Mouse (Mus musculus): ENCODE data around the gene Myh6.
"Not testable (repeated sequence)": the region's sequence is repeated elsewhere in the genome, so short reads cannot be mapped to it uniquely, and the experiment has no call there.

Gene Myh6

DNA sequence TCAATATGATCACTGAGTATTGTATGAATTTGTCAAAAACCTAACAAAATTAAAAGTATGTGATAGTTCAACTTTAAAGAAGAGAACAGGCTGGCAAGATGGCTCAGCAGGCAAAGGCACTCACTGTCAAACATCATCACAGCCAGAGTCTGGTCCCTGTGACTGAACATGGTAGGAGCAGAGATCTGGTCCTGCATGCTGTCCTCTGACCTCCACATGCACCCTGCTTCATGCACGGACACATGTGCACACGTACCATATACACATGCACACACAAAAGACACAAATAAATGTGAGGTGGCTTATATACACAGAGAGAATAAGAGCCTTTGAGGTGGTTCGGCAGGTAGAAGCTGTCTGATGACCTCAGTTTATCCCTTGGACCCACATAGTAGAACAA lies 11.2 kb downstream of the Myh6 start:
- DNase-seq = no peak

DNA sequence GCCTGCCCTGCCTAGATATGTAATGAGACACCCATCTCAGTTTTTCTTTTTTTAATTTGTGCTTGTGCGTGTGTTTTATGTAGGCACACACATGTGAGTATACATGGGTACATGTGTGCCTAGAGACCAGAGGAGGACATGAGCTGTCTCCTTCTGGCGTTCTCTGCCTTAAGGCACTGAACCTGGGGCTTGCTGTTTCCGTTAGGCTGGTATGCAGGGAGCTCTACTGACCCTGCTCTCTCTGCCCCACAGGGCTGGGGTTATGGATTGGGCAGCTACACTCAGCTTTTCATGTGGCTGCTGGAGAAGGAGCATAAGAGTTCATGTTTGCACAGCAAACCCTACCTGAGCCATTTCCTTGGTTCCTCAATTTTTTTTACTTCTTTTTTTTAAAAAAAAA lies 12.3 kb downstream of the Myh6 start:
- no peak for DNase-seq

DNA sequence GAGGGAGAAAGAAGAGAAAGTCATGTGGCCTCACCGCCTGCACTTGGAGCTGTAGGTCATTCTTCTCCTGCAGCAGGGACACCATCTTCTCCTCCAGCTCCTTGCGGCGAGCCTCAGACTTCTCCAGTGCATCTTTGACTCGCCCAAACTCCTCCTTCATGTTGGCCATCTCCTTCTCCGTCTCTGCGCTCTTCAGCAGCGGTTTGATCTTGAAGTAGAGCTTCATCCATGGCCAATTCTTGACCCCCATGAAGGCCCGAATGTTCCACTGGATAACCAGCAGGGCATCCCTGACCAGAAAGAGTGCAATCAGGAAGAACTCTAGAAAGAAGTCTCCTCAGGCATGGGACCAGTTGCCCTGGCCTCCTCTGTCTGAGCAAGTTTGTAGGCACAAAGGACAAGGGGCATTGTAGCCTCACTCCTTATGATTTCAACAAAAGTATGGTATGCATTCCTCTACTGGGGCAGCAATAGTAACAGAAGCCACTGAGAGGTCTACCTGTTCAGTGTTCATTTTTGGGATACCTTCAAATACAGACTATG lies 13.0 kb downstream of the Myh6 start:
- no peak for DNase-seq

DNA sequence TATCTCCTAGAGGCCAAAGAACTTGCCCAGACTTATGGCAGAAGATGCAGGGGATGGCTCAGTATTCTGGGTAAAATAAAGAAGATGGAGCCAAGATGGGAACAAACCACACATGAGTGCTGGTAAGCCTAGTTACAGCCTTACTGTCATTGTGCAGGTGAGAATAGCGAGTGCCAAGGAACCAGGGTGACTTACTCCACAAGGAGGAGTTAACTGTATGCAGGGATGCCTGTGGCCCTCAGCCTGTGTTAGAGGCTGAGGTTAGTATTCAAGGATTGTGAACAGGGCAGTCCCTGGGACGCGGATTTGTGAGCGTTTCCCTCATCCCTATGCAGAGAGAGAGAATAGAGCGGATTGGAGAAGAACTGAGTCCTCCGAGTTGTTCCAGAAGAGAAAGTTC lies 15.1 kb downstream of the Myh6 start:
- no peak for DNase-seq

DNA sequence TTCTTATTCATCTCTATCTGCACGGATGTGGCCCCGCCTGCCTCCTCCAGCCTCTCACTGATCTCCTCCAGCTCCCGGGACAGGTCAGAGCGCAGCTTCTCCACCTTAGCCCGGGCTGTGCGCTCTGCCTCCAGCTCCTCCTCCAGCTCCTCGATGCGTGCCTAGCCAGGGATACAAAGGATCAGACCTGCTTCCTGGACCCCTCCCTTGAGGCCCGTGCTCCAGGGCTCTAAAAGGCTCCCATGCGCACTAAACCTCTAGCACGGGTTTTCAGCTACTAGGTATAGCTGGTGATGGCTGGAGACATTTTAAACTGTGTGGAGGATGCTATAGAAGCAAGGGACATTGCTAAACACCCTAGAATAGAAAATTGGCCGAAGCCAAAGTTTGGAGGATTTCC lies 16.2 kb downstream of the Myh6 start:
- no peak for DNase-seq

DNA sequence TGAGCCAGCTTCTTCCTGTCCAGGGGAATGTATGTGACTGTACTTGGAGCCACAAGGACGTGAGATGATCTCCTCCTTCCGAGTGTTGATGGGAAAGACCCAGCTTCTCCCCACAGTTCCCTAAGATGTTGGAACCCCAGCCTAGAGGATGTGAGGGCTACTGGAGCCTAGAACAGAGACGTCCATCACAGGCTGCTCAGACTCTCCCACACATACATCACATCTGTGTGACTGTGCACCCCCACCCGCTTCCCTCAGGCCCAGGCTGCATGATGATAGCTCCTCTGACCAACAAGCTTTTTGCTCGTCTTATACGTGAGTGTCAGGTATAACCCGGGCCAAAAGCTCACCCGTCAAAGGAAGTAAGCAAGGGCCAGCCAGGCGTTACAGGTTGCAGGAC lies 17.9 kb downstream of the Myh6 start:
- no peak for DNase-seq

DNA sequence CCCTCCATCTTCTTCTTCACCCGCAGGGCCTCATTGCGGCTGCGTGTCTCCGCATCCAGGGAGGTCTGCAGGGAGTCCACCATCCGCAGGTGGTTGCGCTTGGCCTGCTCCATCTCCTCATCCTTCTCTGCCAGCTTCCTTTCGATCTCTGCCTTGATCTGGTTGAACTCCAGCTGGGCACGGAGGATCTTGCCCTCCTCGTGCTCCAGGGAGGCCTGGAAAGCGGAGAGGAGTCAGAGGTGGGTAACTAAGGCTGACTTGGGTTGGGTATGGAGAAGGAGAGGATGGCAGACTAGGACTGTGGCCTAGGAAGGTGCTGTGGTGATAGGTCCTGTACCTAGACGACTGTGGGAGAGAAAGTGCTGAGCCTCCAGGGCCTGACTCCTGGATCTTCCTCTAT lies 19.7 kb downstream of the Myh6 start:
- DNase-seq = not testable (repeated sequence)

DNA sequence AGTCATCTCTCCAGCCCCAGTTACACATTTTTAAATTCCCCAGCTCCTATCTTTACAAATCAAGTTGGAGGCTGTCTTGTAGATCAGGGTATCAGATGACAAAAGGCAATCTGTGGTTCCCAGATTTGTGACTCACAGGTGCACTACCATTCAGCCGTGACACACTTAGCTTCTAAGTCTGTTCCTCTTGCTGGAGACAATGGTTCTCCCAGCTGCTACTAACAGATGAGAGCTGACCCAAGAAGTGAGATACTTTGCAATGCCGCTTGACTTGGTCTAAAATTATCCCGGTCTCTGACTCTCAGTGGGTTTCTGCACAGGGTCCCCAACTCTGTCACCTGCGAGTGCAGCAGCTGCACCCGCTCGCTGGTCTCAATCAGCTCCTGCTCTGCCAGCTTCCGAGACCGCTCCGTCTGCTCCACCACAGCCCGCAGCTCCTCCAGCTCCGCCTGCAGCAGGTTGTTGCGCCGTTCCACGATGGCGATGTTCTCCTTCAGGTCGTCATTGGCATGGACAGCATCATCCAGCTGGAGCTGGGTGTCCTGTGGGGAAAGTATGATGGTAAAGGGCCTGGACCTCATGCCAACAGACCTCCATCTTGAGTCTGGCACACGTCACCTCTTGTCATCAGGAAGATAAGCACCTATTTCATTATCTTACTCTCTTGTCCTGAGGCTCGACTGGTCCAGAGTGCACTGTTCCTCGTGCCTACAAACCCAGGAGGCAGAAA lies 20.6 kb downstream of the Myh6 start:
- no peak for DNase-seq

DNA sequence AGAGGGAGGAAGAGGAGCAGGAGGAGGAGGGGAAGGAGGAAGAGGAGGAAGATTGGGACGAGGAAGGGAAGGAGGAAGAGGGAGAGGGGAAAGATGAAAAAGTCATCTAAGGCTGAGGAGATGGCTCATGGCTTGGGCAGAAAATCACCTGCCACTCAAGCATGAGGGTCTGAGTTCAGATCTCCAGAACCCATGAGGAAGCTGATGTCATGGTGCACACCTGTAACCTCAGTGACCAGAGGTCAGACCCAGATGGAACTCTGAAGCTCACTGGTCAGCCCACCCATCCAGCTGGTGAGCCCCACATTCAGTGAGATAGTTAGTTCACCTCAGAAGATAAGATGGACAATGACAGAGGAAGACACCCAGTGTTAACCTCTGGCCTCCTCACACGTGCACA lies 21.8 kb downstream of the Myh6 start:
- DNase-seq = no peak

DNA sequence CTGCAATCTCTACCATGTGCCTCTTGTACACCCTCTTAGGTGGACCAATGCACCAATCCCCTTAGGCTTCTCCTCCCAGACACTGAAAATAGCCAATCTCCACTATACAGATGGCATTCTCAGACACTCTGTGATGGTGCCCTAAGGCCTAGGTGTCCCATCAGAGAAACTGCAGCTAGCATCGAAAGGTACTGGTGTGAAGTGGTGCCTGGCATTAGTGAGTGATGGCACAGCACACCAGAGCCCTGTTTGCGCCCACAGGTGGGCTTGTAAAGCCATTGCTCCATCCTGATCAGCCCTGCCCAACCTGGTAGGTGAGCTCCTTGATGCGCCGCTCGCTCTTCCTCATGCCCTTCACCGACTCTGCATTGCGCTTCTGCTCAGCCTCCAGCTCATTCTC lies 22.8 kb downstream of the Myh6 start:
- DNase-seq = no peak

DNA sequence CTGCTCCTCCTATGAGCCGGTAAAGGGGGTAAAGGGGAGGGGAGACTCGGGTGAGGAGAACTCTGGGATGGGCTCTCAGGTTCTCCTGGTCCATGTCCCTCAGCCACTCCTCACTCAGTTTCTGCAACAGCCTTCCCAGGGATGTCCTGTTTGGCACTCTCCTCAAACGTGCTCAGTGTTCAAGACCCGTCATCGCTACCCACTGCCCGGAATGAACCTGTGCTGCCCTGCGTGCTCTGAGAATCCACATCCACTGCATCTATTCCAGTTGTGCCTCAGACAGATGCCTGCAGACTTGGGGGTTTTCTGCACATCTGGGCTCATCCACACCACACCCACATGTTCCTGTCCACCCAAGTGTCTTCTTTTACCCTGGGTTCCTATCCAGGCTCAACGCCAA lies 24.2 kb downstream of the Myh6 start:
- DNase-seq = no peak

DNA sequence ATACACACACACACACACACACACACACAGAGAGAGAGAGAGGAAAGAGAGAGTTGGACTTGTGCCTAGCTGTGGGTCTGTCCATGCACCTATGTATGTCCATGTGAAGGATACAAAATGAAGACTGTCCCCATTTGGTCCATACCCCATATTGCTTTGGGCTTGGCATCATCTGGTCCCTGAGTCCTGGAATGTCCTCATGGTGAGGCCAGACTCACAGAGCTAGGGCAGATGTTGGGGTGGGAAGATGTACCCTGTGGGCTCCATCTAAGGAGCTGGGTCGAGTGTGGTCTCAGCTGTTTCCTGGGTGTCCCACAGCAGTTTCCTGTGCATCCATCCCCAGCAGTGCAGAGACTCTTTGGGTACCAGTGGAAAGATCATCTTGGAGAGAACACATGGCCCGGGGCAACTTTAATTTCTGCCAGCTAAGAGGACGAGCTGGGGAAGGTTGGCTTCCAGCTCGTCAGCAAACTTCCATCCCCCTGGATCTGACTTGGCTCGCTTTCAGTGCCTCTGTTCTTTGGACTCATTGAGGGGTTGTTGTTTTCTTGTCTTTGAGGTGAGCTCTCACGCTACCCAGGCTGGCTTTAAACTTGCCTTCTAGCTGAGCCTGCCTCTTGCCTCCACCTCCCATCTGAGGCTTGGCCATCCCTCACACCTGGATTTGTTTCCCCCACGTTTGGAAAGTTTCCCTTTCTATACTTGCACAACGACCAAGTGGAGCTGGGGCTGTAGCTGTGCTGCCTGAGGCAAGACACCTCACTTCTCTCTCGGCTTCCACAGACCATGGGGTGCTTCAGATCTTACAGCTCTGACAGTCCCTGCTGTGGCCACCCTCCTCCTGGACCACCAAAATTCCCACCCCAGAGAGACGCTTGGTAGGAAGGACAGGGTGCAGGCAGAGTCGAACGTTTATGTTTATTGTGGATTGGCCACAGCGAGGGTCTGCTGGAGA lies 25.4 kb downstream of the Myh6 start:
- no peak for DNase-seq

DNA sequence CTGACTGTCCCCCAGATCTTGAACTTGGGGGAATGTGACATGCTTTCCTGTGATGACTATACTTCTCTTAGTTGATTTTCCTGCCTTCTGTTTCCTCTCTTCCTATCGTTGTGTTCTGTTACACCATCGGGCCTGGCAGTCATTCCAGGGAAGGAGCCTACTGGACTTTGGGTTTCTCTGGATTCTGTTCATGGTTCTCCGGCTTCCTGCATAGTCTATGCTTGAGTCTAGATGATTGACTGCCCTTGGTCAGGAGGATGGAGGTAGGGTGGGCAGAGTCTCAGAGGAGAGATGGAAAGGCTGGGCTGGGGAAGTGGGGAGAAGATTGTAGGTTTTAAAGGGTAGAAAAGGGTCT lies 26.6 kb downstream of the Myh6 start:
- no peak for DNase-seq

DNA sequence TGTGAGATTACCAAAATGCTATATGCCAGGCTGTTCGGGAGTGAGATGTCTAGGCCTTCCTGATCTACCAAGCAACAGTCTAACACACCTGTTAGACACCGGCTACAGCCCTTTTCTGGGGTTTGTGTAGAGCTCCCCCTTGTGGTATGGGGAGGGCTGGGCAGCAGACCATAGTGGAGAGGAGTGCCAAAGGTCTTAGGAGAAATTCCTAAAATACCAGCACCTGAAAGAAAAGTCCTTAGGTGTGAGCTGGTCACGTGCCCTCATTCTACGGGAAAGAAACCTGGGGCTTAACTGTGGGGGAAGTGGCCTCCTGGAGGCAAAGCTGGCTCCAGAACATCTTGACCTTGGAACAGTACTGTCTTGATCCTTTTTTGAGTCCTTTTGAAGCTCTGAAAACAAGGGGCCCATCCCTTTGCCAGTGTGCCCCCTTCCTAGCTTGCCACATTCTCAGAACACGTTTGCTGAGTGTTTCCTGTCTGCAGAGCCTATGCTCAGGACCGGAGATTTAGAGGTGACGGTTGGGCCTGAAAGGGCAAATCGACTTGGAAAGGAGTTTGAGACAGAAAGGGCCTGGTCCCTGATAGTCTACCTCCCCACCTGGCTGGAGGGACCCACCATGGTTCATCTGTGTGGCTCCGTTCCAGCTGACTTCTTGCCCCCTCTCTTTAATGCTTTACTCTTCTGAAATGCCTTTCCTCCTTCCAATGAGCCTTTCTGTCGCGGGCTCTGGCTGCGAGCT lies 27.1 kb downstream of the Myh6 start:
- DNase-seq = peak; percentile 70

DNA sequence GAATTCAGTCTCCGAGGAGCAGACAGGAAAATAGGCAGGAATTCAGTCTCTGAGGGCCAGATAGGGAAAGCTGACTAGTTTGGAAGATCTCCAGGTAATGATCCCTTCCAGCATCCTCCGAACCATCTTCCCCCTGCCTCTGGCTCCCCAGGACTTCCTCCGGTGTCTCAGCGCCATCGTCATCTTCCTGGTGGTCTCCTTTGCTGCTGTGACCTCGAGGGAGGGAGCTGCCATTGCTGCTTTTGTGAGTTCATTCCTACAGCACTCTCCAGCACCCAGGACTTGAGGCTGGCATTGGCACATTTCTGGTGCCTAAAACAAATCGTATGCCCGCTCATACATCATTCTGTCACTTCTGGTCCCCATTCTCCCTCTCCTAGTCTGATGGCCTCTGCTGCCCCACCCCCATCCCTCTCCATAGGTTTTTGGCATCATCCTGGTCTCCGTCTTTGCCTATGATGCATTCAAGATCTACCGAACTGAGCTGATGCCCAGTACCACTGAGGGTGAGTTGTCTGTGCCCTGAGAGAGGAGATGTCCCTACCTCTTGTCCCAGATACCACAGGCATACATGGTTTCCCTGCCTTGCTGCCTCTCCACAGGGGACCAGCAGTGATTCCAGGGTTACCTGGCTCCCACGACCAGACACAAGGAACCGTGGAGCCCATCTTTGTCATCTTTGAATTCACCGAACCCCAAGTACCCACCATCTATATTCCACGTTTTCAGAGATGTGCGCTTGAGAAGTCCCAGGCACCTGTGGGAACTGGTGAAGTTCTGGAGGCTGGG lies 28.1 kb downstream of the Myh6 start:
- DNase-seq = no peak

DNA sequence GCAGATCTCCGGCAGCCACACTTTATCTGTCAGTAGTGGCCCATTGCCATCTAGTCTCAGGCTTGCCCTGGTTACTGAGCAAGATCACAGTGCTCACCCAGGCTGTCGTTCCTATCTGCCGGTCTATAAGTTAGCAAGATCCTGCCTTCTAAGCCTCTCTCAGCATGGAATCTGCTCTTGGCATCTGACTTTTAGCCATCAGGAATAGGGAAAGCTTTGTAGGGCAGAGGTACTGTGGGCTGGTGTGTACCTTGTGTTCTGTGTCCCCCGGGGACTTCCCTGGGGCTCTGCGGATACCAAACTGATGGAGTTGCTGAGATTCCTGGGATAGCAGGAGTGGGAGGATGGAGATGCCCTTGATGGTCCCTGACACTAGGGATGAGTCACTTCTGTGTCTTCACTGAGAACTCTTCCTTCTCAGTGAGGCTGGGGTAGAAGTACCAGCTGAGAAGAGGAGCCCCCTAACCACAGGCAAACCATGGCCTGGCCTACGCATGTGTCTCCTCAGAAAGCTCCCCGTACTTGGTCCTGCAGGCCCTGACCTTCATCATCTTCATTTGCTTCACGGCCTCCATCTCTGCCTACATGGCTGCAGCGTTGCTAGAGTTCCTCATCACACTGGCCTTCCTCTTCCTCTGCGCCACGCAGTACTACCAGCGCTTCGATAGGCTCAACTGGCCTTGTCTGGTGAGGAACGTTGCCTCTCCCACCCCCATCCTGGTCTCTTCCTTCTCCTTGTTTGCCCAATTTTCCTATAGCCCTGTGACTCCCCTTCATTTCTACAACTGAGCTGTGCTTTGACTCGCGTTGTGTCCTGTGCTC lies 29.2 kb downstream of the Myh6 start:
- no peak for DNase-seq

DNA sequence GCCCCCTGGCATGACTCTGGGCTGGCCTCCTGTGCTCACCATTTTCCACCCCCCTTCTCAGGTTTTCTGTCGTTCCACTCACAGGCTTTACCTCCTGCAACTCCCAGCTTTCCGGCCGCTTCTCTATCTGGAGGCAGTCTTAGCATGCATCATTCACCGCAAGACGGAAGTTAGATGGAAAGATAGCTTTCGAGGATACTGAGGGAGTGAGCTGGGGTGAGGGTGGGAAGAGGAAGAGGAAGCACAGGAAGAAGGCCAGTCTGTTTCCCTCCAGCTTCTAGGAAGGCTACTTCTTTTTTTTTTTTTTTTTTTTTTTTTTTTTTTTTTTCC lies 29.9 kb downstream of the Myh6 start:
- peak; percentile 27 for DNase-seq

DNA sequence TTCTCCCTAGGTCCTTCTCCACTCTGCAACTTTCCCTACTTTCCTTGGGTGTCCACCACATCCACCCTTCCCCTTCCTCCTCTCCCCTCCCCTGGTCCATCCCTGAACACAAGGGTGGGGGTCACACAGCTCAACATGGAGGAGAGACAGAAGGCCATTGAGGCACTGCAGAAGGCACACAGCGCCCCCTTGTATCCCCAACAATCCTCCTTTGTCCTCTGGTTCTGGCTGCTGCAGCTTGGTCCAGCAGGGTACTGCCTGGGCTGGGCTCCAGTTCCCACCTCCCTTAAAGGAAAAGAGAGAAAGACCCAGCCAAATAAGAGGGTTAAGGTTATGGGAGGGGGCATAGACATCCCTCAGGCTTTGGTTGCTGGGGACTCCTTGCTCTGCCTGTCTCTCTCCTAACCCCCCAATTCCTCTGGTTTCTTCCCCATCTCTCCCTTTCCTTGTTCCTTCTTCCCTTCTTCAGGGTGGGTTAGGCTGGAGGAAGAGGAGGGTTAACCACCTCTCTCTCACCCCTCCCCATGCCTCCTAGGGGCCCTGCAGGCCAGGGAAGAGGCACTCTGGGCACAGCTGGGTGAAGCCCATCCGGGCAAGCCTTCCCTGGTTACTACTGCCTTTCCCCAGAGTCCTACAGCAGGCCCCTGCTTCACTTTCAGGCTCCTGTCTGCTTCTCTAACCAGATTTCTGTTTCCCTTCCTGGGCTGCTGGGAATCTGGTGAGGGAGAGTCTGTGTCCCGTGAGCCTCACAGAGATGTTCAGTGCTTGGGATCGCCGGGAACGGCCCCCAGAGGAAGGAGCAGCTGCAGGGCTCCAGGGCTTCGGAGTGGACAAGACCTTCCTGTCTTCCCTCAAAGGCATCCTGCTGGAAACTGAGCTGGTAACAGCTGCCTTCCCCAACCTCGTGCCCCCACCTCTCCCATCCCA lies 30.6 kb downstream of the Myh6 start, which contains the start of gene Cmtm5:
Cmtm5 (plus strand) TSS at position 358 of the 927 bp plus-strand sequence.
- peak; percentile 19 for DNase-seq

DNA sequence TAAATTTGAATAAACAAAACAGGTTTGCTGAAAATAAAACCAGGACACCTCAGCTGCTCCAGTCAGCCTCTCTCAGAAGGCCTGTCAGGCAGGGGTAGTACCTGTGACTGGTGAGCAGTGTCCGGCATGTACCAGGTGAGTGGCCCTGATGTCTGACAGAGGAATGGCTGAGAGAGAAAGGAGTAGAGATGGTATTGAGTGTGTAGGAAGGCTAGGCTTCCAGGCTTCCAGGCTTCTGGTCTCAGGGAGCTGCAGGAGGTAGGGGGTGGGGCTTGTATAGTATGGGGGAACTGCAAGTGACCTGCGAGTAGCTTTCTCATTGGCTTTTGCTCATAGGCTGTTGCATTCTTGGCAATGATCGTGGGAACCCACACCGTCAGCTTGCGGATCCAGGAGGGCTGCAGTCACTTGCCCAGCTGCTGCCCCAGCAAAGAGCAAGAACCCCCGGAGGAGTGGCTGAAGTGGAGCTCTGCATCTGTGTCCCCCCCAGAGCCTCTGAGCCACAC lies 34.0 kb downstream of the Myh6 start, which contains the start of gene Il25:
Il25 (plus strand) TSS at position 51 of the 506 bp plus-strand sequence.
- peak; percentile 19 for DNase-seq

DNA sequence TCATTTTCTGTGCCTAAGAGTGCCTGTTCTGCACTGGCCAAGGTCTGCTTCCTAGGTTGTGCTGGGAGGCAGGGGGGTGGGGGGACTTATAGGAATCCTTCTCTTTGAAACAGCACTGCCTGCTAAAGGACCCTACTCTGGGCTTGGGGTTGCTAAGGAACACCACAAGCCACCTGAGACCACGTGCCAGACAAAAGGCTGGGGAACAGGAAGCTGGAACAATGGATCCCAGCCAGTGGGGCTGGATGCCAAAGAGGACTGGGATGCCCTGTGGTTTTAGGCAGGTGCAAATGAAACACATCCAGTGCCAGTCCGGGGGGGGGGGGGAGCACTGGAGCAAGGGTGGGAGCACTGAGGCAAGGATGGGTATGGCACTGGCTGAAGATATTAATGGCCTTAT lies 36.3 kb downstream of the Myh6 start:
- no peak for DNase-seq

Data from embryo, embryonic 11 days (tissue).